Mouse (Mus musculus) lung, embryonic 14.5 days (tissue): ENCODE measurements around the gene Hhat. TPM values are rescaled to one million over a fixed set of nuclear protein-coding genes. Genes with fewer than 3 reads are reported as not detected.

ENCODE experiments used
- ATAC-seq: fragments of 200-750 bp; cut with Nextera tagmentation; 2 replicates; pipeline ENCODE4 v1.8.0; 2017; ENCODE audit warnings: mild to moderate bottlenecking, moderate TSS enrichment, moderate library complexity; ENCODE audit not compliant: insufficient read depth
- DNase-seq: peaks from one replicate; pipeline ENCODE4 v3.0.0-alpha.2; 2015
- H3K27ac ChIP-seq: fragments of 300-500 bp; sonication (generic); 2 replicates; pipeline ENCODE4 v1.5.1; 2014; ENCODE audit warnings: low read depth, mild to moderate bottlenecking, moderate library complexity
- H3K27me3 ChIP-seq: fragments of 300-500 bp; sonication (generic); 2 replicates; pipeline ENCODE4 v1.6.1; 2014; ENCODE audit warnings: low read length, control low read depth; ENCODE audit not compliant: insufficient read depth
- H3K36me3 ChIP-seq: fragments of 300-500 bp; sonication (generic); 2 replicates; pipeline ENCODE4 v1.6.1; 2014; ENCODE audit warnings: control low read depth; ENCODE audit not compliant: insufficient read depth
- H3K4me1 ChIP-seq: fragments of 300-500 bp; sonication (generic); 2 replicates; pipeline ENCODE4 v1.6.1; 2014; ENCODE audit warnings: antibody characterized with exemption, control low read depth; ENCODE audit not compliant: insufficient read depth
- H3K4me2 ChIP-seq: fragments of 300-500 bp; sonication (generic); 2 replicates; pipeline ENCODE4 v1.6.1; 2014; ENCODE audit warnings: mild to moderate bottlenecking
- H3K4me3 ChIP-seq: fragments of 300-500 bp; sonication (generic); 2 replicates; pipeline ENCODE4 v1.5.1; 2014; ENCODE audit warnings: low read depth, low read length
- H3K9ac ChIP-seq: fragments of 300-500 bp; sonication (generic); 2 replicates; pipeline ENCODE4 v1.6.1; 2014
- H3K9me3 ChIP-seq: fragments of 300-500 bp; sonication (generic); 2 replicates; pipeline ENCODE4 v1.6.1; 2016; ENCODE audit warnings: low read depth, low read length, control low read depth
- CTCF ChIP-seq: IDR thresholded peaks from 2 replicates; pipeline ENCODE4 v1.5.1; 2016; ENCODE audit warnings: antibody characterized with exemption, low read depth
- WGBS: fragments of 180-500 bp; shearing (Covaris S2); extraction: QIAGEN DNeasy Blood & Tissue Kit; methylation state at CpG from one replicate; pipeline ENCODE4 v1.1.7; 2014; 5-methylcytosine and 5-hydroxymethylcytosine counted together
- polyA plus RNA-seq: library from polyadenylated mRNA; unstranded; fragments of >200 nt; fragmentation: Nextera tagmentation; extraction: Ambion mirVana; gene quantifications from 2 replicates; pipeline ENCODE4 v1.2.1, GENCODE M21; 2014

Gene Hhat
- 12.8 and 12.9 TPM in 2 replicates for polyA plus RNA-seq

- DNase-seq (peak; percentile 77), ATAC-seq (peak; percentile 81)
- H3K36me3 ChIP-seq, result no peaks in the 10 kb centered on the region
- under 1% methylated on average over 70 of the region's 70 CpGs for WGBS
- H3K4me3 ChIP-seq, result peak within 1 kb of the TSS; percentile 67
- TF ChIP-seq CTCF, result peak; percentile 23; the same call in 1 of the 2 replicates
- peak within 1 kb of the TSS; percentile 95 for H3K27ac ChIP-seq
- 0 out of 2 replicates have a peak, but pooled peaks cover 6% of the 10 kb centered on the region for H3K4me1 ChIP-seq
- peak within 1 kb of the TSS; percentile 98 for H3K9ac ChIP-seq
- no peaks in the 10 kb centered on the region for H3K27me3 ChIP-seq
- peak within 1 kb of the TSS; percentile 99 for H3K4me2 ChIP-seq
- H3K9me3 ChIP-seq, result no peaks in the 10 kb centered on the region
These were observed at the start of gene Hhat for GRCm38 (mm10) chr1:192770495-192771331. Hhat (minus strand) TSS chr1:192771223.

- Histone ChIP-seq H3K9me3 (no peaks in the 10 kb centered on the region), H3K9ac (no peak overlapping the region), H3K27ac (no peak overlapping the region), H3K4me1 (peaks cover 7% of the 10 kb centered on the region; the same call in 1 of the 2 replicates), H3K4me2 (no peak overlapping the region), H3K27me3 (no peaks in the 10 kb centered on the region), H3K36me3 (no peaks in the 10 kb centered on the region), H3K4me3 (no peak overlapping the region)
- WGBS, result 91% methylated on average over 5 of the region's 5 CpGs
- no peak for ATAC-seq
- no peak for DNase-seq
- TF ChIP-seq CTCF, result no peak
These were observed 47.3 kb upstream of the Hhat start for GRCm38 (mm10) chr1:192818334-192818733.

DNA sequence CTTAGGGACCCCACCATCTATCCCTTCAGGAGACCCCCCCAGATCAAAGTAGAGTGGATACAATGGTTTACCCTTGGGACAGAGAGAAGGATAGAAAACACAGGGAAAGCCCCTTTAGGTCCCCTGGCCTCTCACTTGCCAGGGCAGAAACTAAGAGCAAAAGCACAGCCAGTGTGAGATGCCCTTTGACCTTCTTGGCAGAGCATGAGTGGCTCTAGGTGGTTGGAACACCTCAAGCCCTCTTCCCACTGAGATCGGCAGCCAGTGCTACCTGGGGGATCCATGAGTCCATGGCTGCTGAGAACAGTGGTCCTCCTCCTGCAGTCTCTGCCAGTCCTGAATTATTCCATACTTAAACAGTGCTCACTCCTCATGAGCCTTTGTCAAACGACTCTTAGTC lies 44.8 kb upstream of the Hhat start:
- Histone ChIP-seq H3K9ac (no peak overlapping the region), H3K27me3 (no peaks in the 10 kb centered on the region), H3K4me3 (no peak overlapping the region), H3K4me2 (no peak overlapping the region), H3K27ac (no peak overlapping the region), H3K4me1 (peaks cover 7% of the 10 kb centered on the region), H3K36me3 (no peaks in the 10 kb centered on the region), H3K9me3 (no peaks in the 10 kb centered on the region)
- DNase-seq, result no peak
- WGBS, result 36% methylated on average over 2 of the region's 2 CpGs
- TF ChIP-seq CTCF, result no peak
- 0 out of 2 replicates have a peak, but pooled peaks have one; percentile 7 for ATAC-seq

GRCm38 (mm10) chr1:192814700-192815099 lies 43.7 kb upstream of the Hhat start:
- TF ChIP-seq CTCF, result no peak
- H3K36me3 ChIP-seq, result no peaks in the 10 kb centered on the region
- H3K27ac ChIP-seq, result no peak overlapping the region
- peaks cover 7% of the 10 kb centered on the region for H3K4me1 ChIP-seq
- H3K4me3 ChIP-seq, result no peak overlapping the region
- ATAC-seq (no peak), DNase-seq (no peak)
- WGBS, result 36% methylated on average over 3 of the region's 3 CpGs
- no peak overlapping the region for H3K4me2 ChIP-seq
- H3K27me3 ChIP-seq, result no peaks in the 10 kb centered on the region
- no peak overlapping the region for H3K9ac ChIP-seq
- no peaks in the 10 kb centered on the region for H3K9me3 ChIP-seq

GRCm38 (mm10) chr1:192812758-192813157 lies 41.7 kb upstream of the Hhat start:
- Histone ChIP-seq H3K4me3 (no peak overlapping the region), H3K4me1 (peaks cover 7% of the 10 kb centered on the region), H3K36me3 (no peaks in the 10 kb centered on the region), H3K9me3 (no peaks in the 10 kb centered on the region), H3K4me2 (no peak overlapping the region), H3K9ac (no peak overlapping the region), H3K27me3 (no peaks in the 10 kb centered on the region), H3K27ac (no peak overlapping the region)
- WGBS, result 87% methylated on average over 9 of the region's 9 CpGs
- no peak for TF ChIP-seq CTCF
- ATAC-seq, result no peak
- DNase-seq, result no peak

- DNase-seq (peak; percentile 64), ATAC-seq (no peak)
- no peaks in the 10 kb centered on the region for H3K9me3 ChIP-seq
- H3K4me3 ChIP-seq, result no peak overlapping the region
- no peaks in the 10 kb centered on the region for H3K36me3 ChIP-seq
- 47% methylated on average over 5 of the region's 5 CpGs for WGBS
- peaks cover 7% of the 10 kb centered on the region for H3K4me1 ChIP-seq
- TF ChIP-seq CTCF, result no peak
- no peak overlapping the region for H3K9ac ChIP-seq
- H3K27me3 ChIP-seq, result no peaks in the 10 kb centered on the region
- no peak overlapping the region for H3K4me2 ChIP-seq
- H3K27ac ChIP-seq, result peak overlapping the region; percentile 12; the same call in 1 of the 2 replicates
These were observed 41.3 kb upstream of the Hhat start for GRCm38 (mm10) chr1:192812290-192812689.
